Mouse (Mus musculus): ENCODE results near the gene Ndufs8. TPM values are rescaled to one million over a fixed set of nuclear protein-coding genes. Genes with fewer than 3 reads are reported as not detected.

Ndufs8 gene
- polyA plus RNA-seq, 1 experiment from 2014 or later: 271 TPM

DNA sequence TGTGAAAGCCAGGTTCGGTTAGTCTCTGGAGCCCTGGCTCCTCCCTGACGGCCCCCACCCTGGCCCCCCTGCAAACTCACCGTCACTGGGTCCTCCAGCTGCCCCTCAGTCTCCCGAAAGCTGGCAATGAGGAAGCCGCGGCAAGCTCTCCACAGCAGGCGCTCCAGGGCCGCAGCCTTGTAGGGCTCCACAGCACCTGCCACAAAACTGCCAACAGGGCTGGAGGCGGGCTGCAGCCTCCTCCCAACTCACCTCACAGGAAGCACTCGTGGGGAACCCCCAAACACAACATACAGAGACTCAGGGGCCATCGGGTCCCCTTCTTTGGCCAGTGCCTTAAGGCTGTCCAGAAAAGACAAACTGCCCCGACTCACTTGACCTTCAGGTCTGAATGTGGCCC, 9.6 kb downstream of the Ndufs8 start:
- Histone ChIP-seq H3K27ac (ENCODE audit: low read length) (no peak overlapping the region), H3K9me3 (replicated peaks; ENCODE audit: control insufficient read depth, low read length) (no peaks in the 10 kb centered on the region), H3K4me2 (ENCODE audit: low read depth, low read length) (no peak overlapping the region), H3K36me3 (ENCODE audit: control insufficient read depth, insufficient read depth, low read length) (peaks cover 24% of the 10 kb centered on the region), H3K27me3 (ENCODE audit: control insufficient read depth, insufficient read depth, low read length) (no peaks in the 10 kb centered on the region), H3K9ac (ENCODE audit: low read length) (no peak overlapping the region), H3K4me1 (ENCODE audit: control insufficient read depth, insufficient read depth, low read length) (peaks cover 24% of the 10 kb centered on the region), H3K4me3 (replicated peaks; ENCODE audit: low read length) (no peak overlapping the region)
- no peak for ATAC-seq (ENCODE audit: insufficient read depth, low FRiP score)
- WGBS: 75% methylated on average over 12 of the region's 12 CpGs

DNA sequence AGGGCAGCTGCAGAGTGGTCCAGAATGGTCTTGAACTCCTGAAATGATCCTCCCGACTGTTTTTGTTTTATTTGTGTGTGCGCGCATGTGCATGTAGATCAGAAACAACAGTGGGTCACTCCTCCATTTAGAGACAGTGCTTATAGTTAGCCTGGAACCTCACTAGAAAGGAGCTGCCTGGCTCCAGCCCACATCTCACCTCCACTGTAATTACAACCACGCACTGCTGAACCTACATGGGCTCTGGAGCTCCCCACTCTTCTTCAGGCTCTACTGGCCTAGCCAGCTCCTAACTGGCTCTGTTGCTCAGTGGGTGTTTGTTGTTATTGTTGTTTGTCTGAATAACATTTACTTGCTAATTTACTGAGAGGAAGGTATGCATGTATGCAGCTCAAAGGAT, 13.0 kb downstream of the Ndufs8 start:
- Histone ChIP-seq H3K4me3 (replicated peaks; ENCODE audit: low read length) (no peak overlapping the region), H3K36me3 (ENCODE audit: control insufficient read depth, insufficient read depth, low read length) (peaks cover 41% of the 10 kb centered on the region), H3K9me3 (replicated peaks; ENCODE audit: control insufficient read depth, low read length) (no peaks in the 10 kb centered on the region), H3K4me2 (ENCODE audit: low read depth, low read length) (no peak overlapping the region), H3K27ac (ENCODE audit: low read length) (no peak overlapping the region), H3K9ac (ENCODE audit: low read length) (no peak overlapping the region), H3K27me3 (ENCODE audit: control insufficient read depth, insufficient read depth, low read length) (no peaks in the 10 kb centered on the region), H3K4me1 (ENCODE audit: control insufficient read depth, insufficient read depth, low read length) (peaks cover 3% of the 10 kb centered on the region; the same call in 1 of the 2 replicates)
- 87% methylated on average over 4 of the region's 4 CpGs for WGBS
- ATAC-seq (ENCODE audit: insufficient read depth, low FRiP score): no peak

DNA sequence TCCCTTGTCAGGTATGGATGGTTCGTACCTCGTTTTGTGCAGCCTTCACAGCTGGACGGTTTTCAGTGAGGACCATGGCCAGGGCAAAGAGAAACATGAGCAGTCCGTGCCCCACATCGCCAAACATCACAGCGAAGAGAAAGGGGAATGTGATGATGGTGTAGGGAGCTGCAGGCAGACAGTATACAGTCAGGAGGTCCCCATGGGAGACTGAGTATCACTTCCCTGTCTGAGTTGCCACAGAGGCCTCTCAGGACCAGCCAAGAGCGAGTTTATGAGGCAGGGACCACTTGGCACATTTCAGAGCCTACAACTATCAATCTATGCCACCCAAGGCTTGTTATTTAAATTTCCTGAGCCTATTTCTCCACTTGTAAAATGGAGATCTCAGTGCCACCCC, 13.6 kb downstream of the Ndufs8 start:
- Histone ChIP-seq H3K4me2 (ENCODE audit: low read depth, low read length) (no peak overlapping the region), H3K4me1 (ENCODE audit: control insufficient read depth, insufficient read depth, low read length) (no peaks in the 10 kb centered on the region), H3K9ac (ENCODE audit: low read length) (no peak overlapping the region), H3K4me3 (replicated peaks; ENCODE audit: low read length) (no peak overlapping the region), H3K36me3 (ENCODE audit: control insufficient read depth, insufficient read depth, low read length) (peaks cover 42% of the 10 kb centered on the region), H3K27ac (ENCODE audit: low read length) (no peak overlapping the region), H3K27me3 (ENCODE audit: control insufficient read depth, insufficient read depth, low read length) (no peaks in the 10 kb centered on the region), H3K9me3 (replicated peaks; ENCODE audit: control insufficient read depth, low read length) (no peaks in the 10 kb centered on the region)
- 83% methylated on average over 7 of the region's 7 CpGs for WGBS
- ATAC-seq (ENCODE audit: insufficient read depth, low FRiP score): no peak

DNA sequence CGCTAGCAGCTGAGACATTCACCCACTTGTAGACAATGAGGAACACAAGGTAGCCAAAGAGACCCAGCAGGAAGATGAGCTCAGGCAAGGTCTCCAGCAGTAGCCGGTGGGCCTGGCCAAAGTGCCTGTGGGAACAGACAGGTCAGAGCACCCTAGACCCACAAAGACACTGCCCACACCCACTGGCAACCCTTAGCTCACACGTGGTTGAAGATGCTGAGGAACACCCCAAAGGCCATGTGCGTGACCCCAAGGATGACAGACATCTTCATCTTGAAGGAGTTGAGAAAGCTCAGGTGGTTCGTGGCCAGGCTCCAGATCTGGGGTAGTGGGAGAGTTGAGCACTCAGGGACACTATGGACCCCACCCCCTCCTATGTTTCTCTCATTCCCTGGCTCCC, 15.0 kb downstream of the Ndufs8 start:
- peaks cover 47% of the 10 kb centered on the region for H3K36me3 ChIP-seq (ENCODE audit: control insufficient read depth, insufficient read depth, low read length)
- WGBS: 87% methylated on average over 5 of the region's 5 CpGs

GRCm38 (mm10) chr19:3896208-3896607, 16.4 kb downstream of the Ndufs8 start:
- H3K4me3 ChIP-seq (replicated peaks; ENCODE audit: low read length): no peak overlapping the region
- no peaks in the 10 kb centered on the region for H3K9me3 ChIP-seq (replicated peaks; ENCODE audit: control insufficient read depth, low read length)
- no peak for ATAC-seq (ENCODE audit: insufficient read depth, low FRiP score)
- H3K36me3 ChIP-seq (ENCODE audit: control insufficient read depth, insufficient read depth, low read length): peaks cover 49% of the 10 kb centered on the region
- no peak overlapping the region for H3K9ac ChIP-seq (ENCODE audit: low read length)
- H3K27ac ChIP-seq (ENCODE audit: low read length): no peak overlapping the region
- H3K4me2 ChIP-seq (ENCODE audit: low read depth, low read length): no peak overlapping the region
- whole genome bisulfite sequencing: 92% methylated on average over 10 of the region's 10 CpGs
- H3K27me3 ChIP-seq (ENCODE audit: control insufficient read depth, insufficient read depth, low read length): no peaks in the 10 kb centered on the region
- no peaks in the 10 kb centered on the region for H3K4me1 ChIP-seq (ENCODE audit: control insufficient read depth, insufficient read depth, low read length)

More for the DNA sequence above, 15.0 kb downstream of the Ndufs8 start:
- Histone ChIP-seq H3K27me3 (ENCODE audit: control insufficient read depth, insufficient read depth, low read length) (no peaks in the 10 kb centered on the region), H3K27ac (ENCODE audit: low read length) (no peak overlapping the region), H3K9me3 (replicated peaks; ENCODE audit: control insufficient read depth, low read length) (no peaks in the 10 kb centered on the region), H3K4me2 (ENCODE audit: low read depth, low read length) (no peak overlapping the region), H3K4me1 (ENCODE audit: control insufficient read depth, insufficient read depth, low read length) (no peaks in the 10 kb centered on the region), H3K9ac (ENCODE audit: low read length) (no peak overlapping the region), H3K4me3 (replicated peaks; ENCODE audit: low read length) (no peak overlapping the region)
- no peak for ATAC-seq (ENCODE audit: insufficient read depth, low FRiP score)

DNA sequence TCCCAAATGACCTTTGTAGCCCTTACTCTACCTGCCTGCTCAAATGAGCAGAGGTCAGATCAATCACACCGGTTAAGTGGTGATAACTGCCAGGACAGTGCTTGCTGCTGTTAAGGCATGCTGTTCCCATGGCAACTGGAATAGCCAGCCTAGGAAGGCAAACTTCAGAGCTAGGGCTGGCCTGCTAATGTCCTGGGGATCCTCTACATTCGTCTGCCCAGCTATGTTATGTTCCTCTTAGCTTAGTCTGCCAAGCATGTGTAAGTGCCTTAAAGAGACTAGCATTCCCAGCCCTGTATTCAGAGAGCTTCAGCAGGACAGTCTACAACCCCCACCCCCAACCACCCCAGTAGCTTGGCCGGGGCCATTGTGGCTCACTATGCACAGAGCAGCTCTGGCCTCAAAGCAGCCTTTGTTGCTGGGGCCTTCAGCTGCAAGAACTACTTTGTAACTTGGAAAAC, 17.4 kb downstream of the Ndufs8 start:
- H3K9ac ChIP-seq (ENCODE audit: low read length): no peak overlapping the region
- H3K4me2 ChIP-seq (ENCODE audit: low read depth, low read length): no peak overlapping the region
- H3K36me3 ChIP-seq (ENCODE audit: control insufficient read depth, insufficient read depth, low read length): peaks cover 49% of the 10 kb centered on the region
- H3K27ac ChIP-seq (ENCODE audit: low read length): no peak overlapping the region
- no peaks in the 10 kb centered on the region for H3K27me3 ChIP-seq (ENCODE audit: control insufficient read depth, insufficient read depth, low read length)
- ATAC-seq (ENCODE audit: insufficient read depth, low FRiP score): peak; percentile 58; the same call in 1 of the 2 replicates
- H3K4me1 ChIP-seq (ENCODE audit: control insufficient read depth, insufficient read depth, low read length): no peaks in the 10 kb centered on the region
- no peak overlapping the region for H3K4me3 ChIP-seq (replicated peaks; ENCODE audit: low read length)
- WGBS: 25% methylated on average over 3 of the region's 3 CpGs
- no peaks in the 10 kb centered on the region for H3K9me3 ChIP-seq (replicated peaks; ENCODE audit: control insufficient read depth, low read length)

GRCm38 (mm10) chr19:3894294-3894693, 18.3 kb downstream of the Ndufs8 start:
- WGBS: 88% methylated on average over 2 of the region's 2 CpGs
- Histone ChIP-seq H3K9ac (ENCODE audit: low read length) (no peak overlapping the region), H3K27ac (ENCODE audit: low read length) (no peak overlapping the region), H3K4me2 (ENCODE audit: low read depth, low read length) (no peak overlapping the region), H3K4me3 (replicated peaks; ENCODE audit: low read length) (no peak overlapping the region), H3K36me3 (ENCODE audit: control insufficient read depth, insufficient read depth, low read length) (peaks cover 50% of the 10 kb centered on the region), H3K9me3 (replicated peaks; ENCODE audit: control insufficient read depth, low read length) (no peaks in the 10 kb centered on the region), H3K4me1 (ENCODE audit: control insufficient read depth, insufficient read depth, low read length) (no peaks in the 10 kb centered on the region), H3K27me3 (ENCODE audit: control insufficient read depth, insufficient read depth, low read length) (no peaks in the 10 kb centered on the region)
- no peak for ATAC-seq (ENCODE audit: insufficient read depth, low FRiP score)

DNA sequence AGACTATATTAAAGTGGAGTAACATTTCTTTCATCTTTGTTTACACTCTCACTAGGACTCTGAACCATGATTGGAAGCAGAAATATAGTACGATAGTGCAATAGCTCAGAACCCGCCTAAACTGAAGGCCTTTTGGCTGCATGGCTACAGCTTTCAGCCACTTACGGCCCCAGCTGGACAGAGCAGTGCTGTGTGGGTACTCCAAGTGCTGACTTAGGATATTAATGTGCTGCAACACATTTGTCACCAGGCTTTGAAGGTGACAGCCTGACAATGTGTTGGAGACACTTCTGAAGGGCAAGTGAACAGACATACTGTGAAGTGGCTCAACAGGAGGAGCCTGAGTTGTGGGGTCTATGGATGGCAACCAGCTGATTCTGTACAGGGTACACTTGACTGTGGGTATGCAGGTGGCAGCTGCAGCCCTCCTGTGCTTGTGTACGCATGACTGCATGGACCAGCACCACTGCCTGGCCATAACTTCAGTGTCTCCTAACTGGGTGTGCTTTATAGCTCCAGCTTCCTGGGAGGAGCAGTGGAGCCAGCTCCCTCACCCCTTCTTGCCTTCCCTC, 18.9 kb downstream of the Ndufs8 start:
- H3K27ac ChIP-seq (ENCODE audit: low read length): no peak overlapping the region
- H3K9me3 ChIP-seq (replicated peaks; ENCODE audit: control insufficient read depth, low read length): no peaks in the 10 kb centered on the region
- H3K4me1 ChIP-seq (ENCODE audit: control insufficient read depth, insufficient read depth, low read length): no peaks in the 10 kb centered on the region
- H3K27me3 ChIP-seq (ENCODE audit: control insufficient read depth, insufficient read depth, low read length): no peaks in the 10 kb centered on the region
- no peak overlapping the region for H3K4me3 ChIP-seq (replicated peaks; ENCODE audit: low read length)
- 92% methylated on average over 4 of the region's 4 CpGs for WGBS
- no peak for ATAC-seq (ENCODE audit: insufficient read depth, low FRiP score)
- no peak overlapping the region for H3K4me2 ChIP-seq (ENCODE audit: low read depth, low read length)
- peaks cover 50% of the 10 kb centered on the region for H3K36me3 ChIP-seq (ENCODE audit: control insufficient read depth, insufficient read depth, low read length)
- no peak overlapping the region for H3K9ac ChIP-seq (ENCODE audit: low read length)

- no peak for ATAC-seq (ENCODE audit: insufficient read depth, low FRiP score)
- H3K36me3 ChIP-seq (ENCODE audit: control insufficient read depth, insufficient read depth, low read length): peaks cover 29% of the 10 kb centered on the region
- H3K27me3 ChIP-seq (ENCODE audit: control insufficient read depth, insufficient read depth, low read length): no peaks in the 10 kb centered on the region
- 80% methylated on average over 8 of the region's 8 CpGs for WGBS
- H3K4me3 ChIP-seq (replicated peaks; ENCODE audit: low read length): no peak overlapping the region
- no peaks in the 10 kb centered on the region for H3K4me1 ChIP-seq (ENCODE audit: control insufficient read depth, insufficient read depth, low read length)
- no peak overlapping the region for H3K4me2 ChIP-seq (ENCODE audit: low read depth, low read length)
- no peaks in the 10 kb centered on the region for H3K9me3 ChIP-seq (replicated peaks; ENCODE audit: control insufficient read depth, low read length)
- no peak overlapping the region for H3K9ac ChIP-seq (ENCODE audit: low read length)
- H3K27ac ChIP-seq (ENCODE audit: low read length): no peak overlapping the region
These were observed 22.4 kb downstream of the Ndufs8 start for GRCm38 (mm10) chr19:3890181-3890580.

All from stomach, embryonic 16.5 days (tissue).